Mouse (Mus musculus): ENCODE measurements around the gene Ino80. TPM values are rescaled to one million over a fixed set of nuclear protein-coding genes. Genes with fewer than 3 reads are reported as not detected.

The Ino80 gene
- total and polyA plus RNA-seq, 2 experiments from 2014 or later = 2.2 to 16.3 TPM

GRCm38 (mm10) chr2:119377286-119377685 is 100.2 kb downstream of the Ino80 start:
- Histone ChIP-seq H3K27me3 (ENCODE audit: insufficient read depth, low read length) (no peaks in the 10 kb centered on the region), H3K36me3 (ENCODE audit: insufficient read depth) (peaks cover 85% of the 10 kb centered on the region), H3K4me1 (ENCODE audit: insufficient read depth) (no peaks in the 10 kb centered on the region), H3K4me2 (ENCODE audit: low read depth) (no peak overlapping the region), H3K9me3 (ENCODE audit: low read length) (no peaks in the 10 kb centered on the region), H3K4me3 (ENCODE audit: low read depth, low read length) (no peak overlapping the region), H3K27ac (ENCODE audit: low read depth, low read length) (no peak overlapping the region), H3K9ac (no peak overlapping the region)
- TF ChIP-seq CTCF (IDR thresholded peaks at IDR 0.05; ENCODE audit: low read depth) = no peak
- no peak for DNase-seq
- no peak for ATAC-seq
- WGBS = 66% methylated on average over 9 of the region's 9 CpGs

GRCm38 (mm10) chr2:119370116-119370515 is 107.4 kb downstream of the Ino80 start:
- 96% methylated on average over 10 of the region's 10 CpGs for WGBS
- H3K9me3 ChIP-seq (ENCODE audit: low read length) = no peaks in the 10 kb centered on the region
- H3K4me2 ChIP-seq (ENCODE audit: low read depth) = no peak overlapping the region
- no peak for DNase-seq
- no peak for ATAC-seq
- peaks cover 39% of the 10 kb centered on the region for H3K36me3 ChIP-seq (ENCODE audit: insufficient read depth)
- TF ChIP-seq CTCF (IDR thresholded peaks at IDR 0.05; ENCODE audit: low read depth) = no peak
- no peaks in the 10 kb centered on the region for H3K4me1 ChIP-seq (ENCODE audit: insufficient read depth)
- H3K9ac ChIP-seq = no peak overlapping the region
- no peak overlapping the region for H3K27ac ChIP-seq (ENCODE audit: low read depth, low read length)
- no peaks in the 10 kb centered on the region for H3K27me3 ChIP-seq (ENCODE audit: insufficient read depth, low read length)
- no peak overlapping the region for H3K4me3 ChIP-seq (ENCODE audit: low read depth, low read length)

GRCm38 (mm10) chr2:119367346-119367745 is 110.1 kb downstream of the Ino80 start:
- 68% methylated on average over 3 of the region's 3 CpGs for WGBS
- ATAC-seq (no peak), DNase-seq (no peak)
- Histone ChIP-seq H3K36me3 (ENCODE audit: insufficient read depth) (peaks cover 17% of the 10 kb centered on the region), H3K4me2 (ENCODE audit: low read depth) (no peak overlapping the region), H3K4me3 (ENCODE audit: low read depth, low read length) (no peak overlapping the region), H3K27ac (ENCODE audit: low read depth, low read length) (no peak overlapping the region), H3K9me3 (ENCODE audit: low read length) (no peaks in the 10 kb centered on the region), H3K4me1 (ENCODE audit: insufficient read depth) (no peaks in the 10 kb centered on the region), H3K27me3 (ENCODE audit: insufficient read depth, low read length) (no peaks in the 10 kb centered on the region), H3K9ac (no peak overlapping the region)
- no peak for TF ChIP-seq CTCF (IDR thresholded peaks at IDR 0.05; ENCODE audit: low read depth)

GRCm38 (mm10) chr2:119364969-119365368 is 112.5 kb downstream of the Ino80 start:
- H3K9ac ChIP-seq = no peak overlapping the region
- no peaks in the 10 kb centered on the region for H3K4me1 ChIP-seq (ENCODE audit: insufficient read depth)
- ATAC-seq (no peak), DNase-seq (no peak)
- H3K9me3 ChIP-seq (ENCODE audit: low read length) = peaks cover 12% of the 10 kb centered on the region
- WGBS = 92% methylated on average over 3 of the region's 3 CpGs
- no peaks in the 10 kb centered on the region for H3K27me3 ChIP-seq (ENCODE audit: insufficient read depth, low read length)
- H3K4me2 ChIP-seq (ENCODE audit: low read depth) = no peak overlapping the region
- TF ChIP-seq CTCF (IDR thresholded peaks at IDR 0.05; ENCODE audit: low read depth) = no peak
- H3K36me3 ChIP-seq (ENCODE audit: insufficient read depth) = peaks cover 6% of the 10 kb centered on the region
- H3K4me3 ChIP-seq (ENCODE audit: low read depth, low read length) = no peak overlapping the region
- no peak overlapping the region for H3K27ac ChIP-seq (ENCODE audit: low read depth, low read length)

- ATAC-seq (no peak), DNase-seq (no peak)
- no peak overlapping the region for H3K27ac ChIP-seq (ENCODE audit: low read depth, low read length)
- no peaks in the 10 kb centered on the region for H3K27me3 ChIP-seq (ENCODE audit: insufficient read depth, low read length)
- H3K36me3 ChIP-seq (ENCODE audit: insufficient read depth) = no peaks in the 10 kb centered on the region
- peaks cover 12% of the 10 kb centered on the region for H3K9me3 ChIP-seq (ENCODE audit: low read length)
- no peak overlapping the region for H3K9ac ChIP-seq
- H3K4me2 ChIP-seq (ENCODE audit: low read depth) = no peak overlapping the region
- WGBS = 93% methylated on average over 2 of the region's 2 CpGs
- TF ChIP-seq CTCF (IDR thresholded peaks at IDR 0.05; ENCODE audit: low read depth) = no peak
- no peaks in the 10 kb centered on the region for H3K4me1 ChIP-seq (ENCODE audit: insufficient read depth)
- H3K4me3 ChIP-seq (ENCODE audit: low read depth, low read length) = no peak overlapping the region
These were observed 117.7 kb downstream of the Ino80 start for GRCm38 (mm10) chr2:119359721-119360291.

GRCm38 (mm10) chr2:119358249-119358648 is 119.2 kb downstream of the Ino80 start:
- DNase-seq (no peak), ATAC-seq (no peak)
- no peaks in the 10 kb centered on the region for H3K4me1 ChIP-seq (ENCODE audit: insufficient read depth)
- H3K4me2 ChIP-seq (ENCODE audit: low read depth) = no peak overlapping the region
- peaks cover 12% of the 10 kb centered on the region for H3K9me3 ChIP-seq (ENCODE audit: low read length)
- H3K27ac ChIP-seq (ENCODE audit: low read depth, low read length) = no peak overlapping the region
- no peak overlapping the region for H3K9ac ChIP-seq
- WGBS = 87% methylated on average over 6 of the region's 6 CpGs
- no peak for TF ChIP-seq CTCF (IDR thresholded peaks at IDR 0.05; ENCODE audit: low read depth)
- no peaks in the 10 kb centered on the region for H3K27me3 ChIP-seq (ENCODE audit: insufficient read depth, low read length)
- H3K4me3 ChIP-seq (ENCODE audit: low read depth, low read length) = no peak overlapping the region
- H3K36me3 ChIP-seq (ENCODE audit: insufficient read depth) = no peaks in the 10 kb centered on the region

- H3K9ac ChIP-seq = no peak overlapping the region
- WGBS = 92% methylated on average over 5 of the region's 5 CpGs
- DNase-seq = no peak
- no peaks in the 10 kb centered on the region for H3K4me1 ChIP-seq (ENCODE audit: insufficient read depth)
- no peak overlapping the region for H3K4me3 ChIP-seq (ENCODE audit: low read depth, low read length)
- no peak for TF ChIP-seq CTCF (IDR thresholded peaks at IDR 0.05; ENCODE audit: low read depth)
- no peaks in the 10 kb centered on the region for H3K27me3 ChIP-seq (ENCODE audit: insufficient read depth, low read length)
- H3K9me3 ChIP-seq (ENCODE audit: low read length) = peaks cover 11% of the 10 kb centered on the region
- H3K36me3 ChIP-seq (ENCODE audit: insufficient read depth) = no peaks in the 10 kb centered on the region
- ATAC-seq = no peak
- H3K27ac ChIP-seq (ENCODE audit: low read depth, low read length) = no peak overlapping the region
- no peak overlapping the region for H3K4me2 ChIP-seq (ENCODE audit: low read depth)
These were observed 120.7 kb downstream of the Ino80 start for GRCm38 (mm10) chr2:119356805-119357204.
